Mouse (Mus musculus) bone marrow macrophage, adult 2 months (primary cell): ENCODE results near the gene Gm9747.

Source experiments
- CTCF ChIP-seq: IDR thresholded peaks from 2 replicates; pipeline ENCODE4 v1.5.1; 2012; ENCODE audit warnings: low read depth, mild to moderate bottlenecking, low read length, moderate library complexity
- POLR2A ChIP-seq: IDR thresholded peaks from 2 replicates; pipeline ENCODE4 v1.6.1; 2012; ENCODE audit warnings: mild to moderate bottlenecking, low read depth, low read length, borderline replicate concordance

GRCm38 (mm10) chr1:82260055-82260454 lies 27.1 kb downstream of the Gm9747 start:
- TF ChIP-seq CTCF (no peak), POLR2A (no peak)
